Mouse (Mus musculus) neural tube, embryonic 15.5 days (tissue): ENCODE measurements around the gene Rbbp7. TPM values are rescaled to one million over a fixed set of nuclear protein-coding genes. Genes with fewer than 3 reads are reported as not detected.

Source experiments
- ATAC-seq: fragments of 200-750 bp; cut with Nextera tagmentation; 2 replicates; pipeline ENCODE4 v1.8.0; 2017; ENCODE audit warnings: mild to moderate bottlenecking, moderate TSS enrichment, moderate library complexity; ENCODE audit not compliant: low FRiP score
- H3K27ac ChIP-seq: fragments of 300-500 bp; sonication (generic); replicated peaks from 2 replicates; pipeline ENCODE4 v1.5.1; 2015; ENCODE audit warnings: mild to moderate bottlenecking, inconsistent platforms
- H3K27me3 ChIP-seq: fragments of 300-500 bp; sonication (generic); replicated peaks from 2 replicates; pipeline ENCODE4 v1.6.1; 2015; ENCODE audit warnings: inconsistent platforms
- H3K36me3 ChIP-seq: fragments of 300-500 bp; sonication (generic); 2 replicates; pipeline ENCODE4 v1.6.1; 2015; ENCODE audit warnings: inconsistent platforms
- H3K4me1 ChIP-seq: fragments of 300-500 bp; sonication (generic); 2 replicates; pipeline ENCODE4 v1.6.1; 2015; ENCODE audit warnings: inconsistent platforms
- H3K4me2 ChIP-seq: fragments of 300-500 bp; sonication (generic); 2 replicates; pipeline ENCODE4 v1.6.1; 2015; ENCODE audit warnings: inconsistent platforms, mild to moderate bottlenecking, moderate library complexity
- H3K4me3 ChIP-seq: fragments of 300-500 bp; sonication (generic); replicated peaks from 2 replicates; pipeline ENCODE4 v1.5.1; 2015; ENCODE audit warnings: mild to moderate bottlenecking, inconsistent platforms
- H3K9ac ChIP-seq: fragments of 300-500 bp; sonication (generic); replicated peaks from 2 replicates; pipeline ENCODE4 v1.6.1; 2015; ENCODE audit warnings: mild to moderate bottlenecking, inconsistent platforms
- H3K9me3 ChIP-seq: fragments of 300-500 bp; sonication (generic); replicated peaks from 2 replicates; pipeline ENCODE4 v1.6.1; 2016; ENCODE audit warnings: inconsistent platforms
- WGBS: fragments of 180-500 bp; shearing (Covaris S2); methylation state at CpG from one replicate; pipeline ENCODE4 v1.1.7; 2015; ENCODE audit warnings: mixed read lengths; 5-methylcytosine and 5-hydroxymethylcytosine counted together
- polyA plus RNA-seq: library from polyadenylated mRNA; unstranded; fragments of >200 nt; fragmentation: Nextera tagmentation; extraction: Ambion mirVana; gene quantifications from 2 replicates; pipeline ENCODE4 v1.2.1, GENCODE M21; 2015

Rbbp7 gene
- polyA plus RNA-seq, result 220 and 316 TPM in 2 replicates

GRCm38 (mm10) chrX:162760115-162760942, at the start of gene Rbbp7:
TSS of gene Rbbp7 (plus strand) at chrX:162760402.
- H3K27ac ChIP-seq, result peak within 1 kb of the TSS; percentile 92
- 23% methylated on average over 70 of the region's 100 CpGs for WGBS
- peak within 1 kb of the TSS; percentile 61 for H3K9ac ChIP-seq
- peak within 1 kb of the TSS; percentile 49 for H3K4me3 ChIP-seq
- H3K36me3 ChIP-seq, result no peaks in the 10 kb centered on the region
- peak; percentile 98 for ATAC-seq
- no peaks in the 10 kb centered on the region for H3K9me3 ChIP-seq
- no peaks in the 10 kb centered on the region for H3K27me3 ChIP-seq
- H3K4me1 ChIP-seq, result peaks cover 7% of the 10 kb centered on the region; the same call in 1 of the 2 replicates
- peak within 1 kb of the TSS; percentile 56 for H3K4me2 ChIP-seq

- H3K36me3 ChIP-seq, result no peaks in the 10 kb centered on the region
- H3K9me3 ChIP-seq, result no peaks in the 10 kb centered on the region
- H3K4me1 ChIP-seq, result no peaks in the 10 kb centered on the region
- H3K27ac ChIP-seq, result no peak overlapping the region
- no peak overlapping the region for H3K4me3 ChIP-seq
- H3K9ac ChIP-seq, result no peak overlapping the region
- no peak for ATAC-seq
- no peak overlapping the region for H3K4me2 ChIP-seq
- 32% methylated on average over 5 of the region's 5 CpGs for WGBS
- no peaks in the 10 kb centered on the region for H3K27me3 ChIP-seq
These were observed 42.4 kb upstream of the Rbbp7 start for GRCm38 (mm10) chrX:162717837-162718236.

GRCm38 (mm10) chrX:162719615-162720014, 40.6 kb upstream of the Rbbp7 start:
- Histone ChIP-seq H3K4me3 (no peak overlapping the region), H3K4me1 (no peaks in the 10 kb centered on the region), H3K9me3 (no peaks in the 10 kb centered on the region), H3K9ac (no peak overlapping the region), H3K36me3 (no peaks in the 10 kb centered on the region), H3K27me3 (no peaks in the 10 kb centered on the region), H3K4me2 (no peak overlapping the region), H3K27ac (no peak overlapping the region)
- 46% methylated on average over 2 of the region's 2 CpGs for WGBS
- no peak for ATAC-seq

- Histone ChIP-seq H3K4me1 (no peaks in the 10 kb centered on the region), H3K4me2 (no peak overlapping the region), H3K4me3 (no peak overlapping the region), H3K9ac (no peak overlapping the region), H3K27me3 (no peaks in the 10 kb centered on the region), H3K9me3 (no peaks in the 10 kb centered on the region), H3K27ac (no peak overlapping the region), H3K36me3 (no peaks in the 10 kb centered on the region)
- no peak for ATAC-seq
- WGBS, result 28% methylated on average over 13 of the region's 13 CpGs
These were observed 32.8 kb upstream of the Rbbp7 start for GRCm38 (mm10) chrX:162727367-162727777.

- 30% methylated on average over 9 of the region's 9 CpGs for WGBS
- Histone ChIP-seq H3K36me3 (no peaks in the 10 kb centered on the region), H3K4me2 (no peak overlapping the region), H3K4me3 (no peak overlapping the region), H3K9me3 (no peaks in the 10 kb centered on the region), H3K4me1 (no peaks in the 10 kb centered on the region), H3K27me3 (no peaks in the 10 kb centered on the region), H3K9ac (no peak overlapping the region), H3K27ac (no peak overlapping the region)
- no peak for ATAC-seq
These were observed 32.4 kb upstream of the Rbbp7 start for GRCm38 (mm10) chrX:162727795-162728194.

- WGBS, result 27% methylated on average over 7 of the region's 7 CpGs
- Histone ChIP-seq H3K4me3 (no peak overlapping the region), H3K9me3 (no peaks in the 10 kb centered on the region), H3K4me2 (no peak overlapping the region), H3K4me1 (no peaks in the 10 kb centered on the region), H3K36me3 (no peaks in the 10 kb centered on the region), H3K9ac (no peak overlapping the region), H3K27ac (no peak overlapping the region), H3K27me3 (no peaks in the 10 kb centered on the region)
- no peak for ATAC-seq
These were observed 32.0 kb upstream of the Rbbp7 start for GRCm38 (mm10) chrX:162728228-162728627.

GRCm38 (mm10) chrX:162730031-162730430, 30.2 kb upstream of the Rbbp7 start:
- ATAC-seq, result no peak
- no peaks in the 10 kb centered on the region for H3K36me3 ChIP-seq
- 88% methylated on average over 4 of the region's 4 CpGs for WGBS
- H3K4me3 ChIP-seq, result no peak overlapping the region
- H3K27ac ChIP-seq, result no peak overlapping the region
- no peaks in the 10 kb centered on the region for H3K9me3 ChIP-seq
- no peak overlapping the region for H3K4me2 ChIP-seq
- H3K9ac ChIP-seq, result no peak overlapping the region
- no peaks in the 10 kb centered on the region for H3K27me3 ChIP-seq
- no peaks in the 10 kb centered on the region; the same call in 1 of the 2 replicates for H3K4me1 ChIP-seq

GRCm38 (mm10) chrX:162734997-162735929, 24.9 kb upstream of the Rbbp7 start:
- peak; percentile 94 for ATAC-seq
- H3K4me3 ChIP-seq, result peak overlapping the region; percentile 41
- 24% methylated on average over 25 of the region's 25 CpGs for WGBS

GRCm38 (mm10) chrX:162736140-162736659, 24.0 kb upstream of the Rbbp7 start:
- peak overlapping the region; percentile 47 for H3K9ac ChIP-seq
- peak overlapping the region; percentile 41 for H3K4me3 ChIP-seq
- no peaks in the 10 kb centered on the region for H3K9me3 ChIP-seq
- peak overlapping the region; percentile 90 for H3K27ac ChIP-seq
- peak overlapping the region; percentile 57 for H3K4me2 ChIP-seq
- H3K36me3 ChIP-seq, result no peaks in the 10 kb centered on the region
- 31% methylated on average over 9 of the region's 9 CpGs for WGBS
- peaks cover 3% of the 10 kb centered on the region; the same call in 1 of the 2 replicates for H3K4me1 ChIP-seq
- no peaks in the 10 kb centered on the region for H3K27me3 ChIP-seq
- peak; percentile 66 for ATAC-seq

More at GRCm38 (mm10) chrX:162734997-162735929, 24.9 kb upstream of the Rbbp7 start:
- Histone ChIP-seq H3K9ac (peak overlapping the region; percentile 47), H3K4me2 (peak overlapping the region; percentile 57), H3K9me3 (no peaks in the 10 kb centered on the region), H3K27ac (peak overlapping the region; percentile 90), H3K4me1 (peaks cover 3% of the 10 kb centered on the region; the same call in 1 of the 2 replicates), H3K27me3 (no peaks in the 10 kb centered on the region), H3K36me3 (no peaks in the 10 kb centered on the region)

GRCm38 (mm10) chrX:162748696-162749420, 11.3 kb upstream of the Rbbp7 start:
- no peak for ATAC-seq
- 57% methylated on average over 9 of the region's 9 CpGs for WGBS
- Histone ChIP-seq H3K4me1 (no peaks in the 10 kb centered on the region), H3K9ac (no peak overlapping the region), H3K27ac (no peak overlapping the region), H3K27me3 (no peaks in the 10 kb centered on the region), H3K4me3 (no peak overlapping the region), H3K36me3 (no peaks in the 10 kb centered on the region), H3K4me2 (no peak overlapping the region), H3K9me3 (no peaks in the 10 kb centered on the region)

- H3K9me3 ChIP-seq, result no peaks in the 10 kb centered on the region
- no peak overlapping the region for H3K9ac ChIP-seq
- no peaks in the 10 kb centered on the region for H3K4me1 ChIP-seq
- no peaks in the 10 kb centered on the region for H3K27me3 ChIP-seq
- no peak for ATAC-seq
- WGBS, result 92% methylated on average over 2 of the region's 2 CpGs
- H3K27ac ChIP-seq, result no peak overlapping the region
- H3K4me3 ChIP-seq, result no peak overlapping the region
- no peaks in the 10 kb centered on the region for H3K36me3 ChIP-seq
- no peak overlapping the region for H3K4me2 ChIP-seq
These were observed 7.8 kb upstream of the Rbbp7 start for GRCm38 (mm10) chrX:162752418-162752817.
